Mouse (Mus musculus) embryonic facial prominence, embryonic 12.5 days (tissue): ENCODE measurements around the gene Nup210l. TPM values are rescaled to one million over a fixed set of nuclear protein-coding genes. Genes with fewer than 3 reads are reported as not detected.
"Not testable (repeated sequence)": the region's sequence is repeated elsewhere in the genome, so short reads cannot be mapped to it uniquely, and the experiment has no call there.

Source experiments
- ATAC-seq: fragments of 200-750 bp; cut with Nextera tagmentation; 2 replicates; pipeline ENCODE4 v1.8.0; 2017; ENCODE audit not compliant: insufficient number of reproducible peaks, insufficient read depth, low FRiP score, low TSS enrichment
- H3K27ac ChIP-seq: fragments of 300-500 bp; sonication (generic); 2 replicates; pipeline ENCODE4 v1.5.1; 2016; ENCODE audit warnings: mild to moderate bottlenecking
- H3K27me3 ChIP-seq: fragments of 300-500 bp; sonication (generic); 2 replicates; pipeline ENCODE4 v1.6.1; 2016; ENCODE audit warnings: mild to moderate bottlenecking, moderate library complexity
- H3K36me3 ChIP-seq: fragments of 300-500 bp; sonication (generic); 2 replicates; pipeline ENCODE4 v1.6.1; 2016; ENCODE audit warnings: mild to moderate bottlenecking
- H3K4me1 ChIP-seq: fragments of 300-500 bp; sonication (generic); 2 replicates; pipeline ENCODE4 v1.6.1; 2016
- H3K4me2 ChIP-seq: fragments of 300-500 bp; sonication (generic); replicated peaks from 2 replicates; pipeline ENCODE4 v1.6.1; 2016; ENCODE audit warnings: mild to moderate bottlenecking, moderate library complexity
- H3K4me3 ChIP-seq: fragments of 300-500 bp; sonication (generic); 2 replicates; pipeline ENCODE4 v1.5.1; 2016; ENCODE audit warnings: mild to moderate bottlenecking
- H3K9ac ChIP-seq: fragments of 300-500 bp; sonication (generic); 2 replicates; pipeline ENCODE4 v1.6.1; 2016; ENCODE audit warnings: mild to moderate bottlenecking, moderate library complexity
- H3K9me3 ChIP-seq: fragments of 300-500 bp; sonication (generic); 2 replicates; pipeline ENCODE4 v1.6.1; 2016; ENCODE audit warnings: mild to moderate bottlenecking, moderate library complexity
- WGBS: fragments of 180-500 bp; shearing (Covaris S2); methylation state at CpG from one replicate; pipeline ENCODE4 v1.1.7; 2016; 5-methylcytosine and 5-hydroxymethylcytosine counted together
- polyA plus RNA-seq: library from polyadenylated mRNA; unstranded; fragments of >200 nt; fragmentation: Nextera tagmentation; extraction: Ambion mirVana; gene quantifications from 2 replicates; pipeline ENCODE4 v1.2.1, GENCODE M21; 2016

Nup210l gene
- polyA plus RNA-seq, 1 experiment from 2014 or later = 0.35 TPM

- ATAC-seq, H3K4me3 ChIP-seq, H3K9me3 ChIP-seq, H3K27ac ChIP-seq, H3K4me2 ChIP-seq, H3K9ac ChIP-seq, H3K27me3 ChIP-seq: not testable (repeated sequence)
- Histone ChIP-seq H3K4me1 (peaks cover 32% of the 10 kb centered on the region), H3K36me3 (peaks cover 16% of the 10 kb centered on the region)
- 94% methylated on average over 9 of the region's 12 CpGs for WGBS
These were observed 147.8 kb downstream of the Nup210l start for GRCm38 (mm10) chr3:90251731-90252226.

DNA sequence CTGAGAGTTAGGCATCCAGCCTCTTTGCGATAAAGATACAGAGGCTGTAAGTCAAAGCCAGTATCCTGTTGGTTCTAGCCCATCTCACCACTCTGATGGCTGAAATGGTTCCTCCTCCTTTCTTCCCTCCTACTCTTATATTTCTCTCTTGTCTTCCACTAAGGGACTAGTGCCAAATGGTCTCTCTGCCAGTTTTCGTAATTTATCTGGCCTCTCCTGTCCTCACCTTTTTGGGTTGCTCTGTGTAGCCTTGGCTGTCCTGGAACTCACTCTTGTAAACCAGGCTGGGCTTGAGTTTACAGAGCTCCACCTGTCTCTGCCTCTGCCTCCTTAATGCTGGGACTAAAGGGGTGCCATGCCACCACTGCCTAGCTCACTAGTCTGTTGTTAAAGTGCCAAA, 148.7 kb downstream of the Nup210l start:
- not testable (repeated sequence) for H3K4me2 ChIP-seq, H3K27me3 ChIP-seq, H3K9ac ChIP-seq, H3K4me3 ChIP-seq, ATAC-seq, H3K9me3 ChIP-seq, H3K27ac ChIP-seq
- peaks cover 23% of the 10 kb centered on the region for H3K36me3 ChIP-seq
- H3K4me1 ChIP-seq = peaks cover 30% of the 10 kb centered on the region
- 92% methylated on average over 2 of the region's 2 CpGs for WGBS

- not testable (repeated sequence) for H3K27ac ChIP-seq, H3K9ac ChIP-seq, H3K27me3 ChIP-seq, H3K9me3 ChIP-seq, H3K4me2 ChIP-seq
- WGBS = 95% methylated on average over 1 of the region's 1 CpGs
- H3K36me3 ChIP-seq = peaks cover 24% of the 10 kb centered on the region
- H3K4me3 ChIP-seq = peak overlapping the region; percentile 88; the same call in 1 of the 2 replicates
- peak; percentile 3; the same call in 1 of the 2 replicates for ATAC-seq
- H3K4me1 ChIP-seq = peaks cover 29% of the 10 kb centered on the region
These were observed 149.2 kb downstream of the Nup210l start for GRCm38 (mm10) chr3:90253174-90253573.

- peak within 1 kb of the TSS; percentile 81 for H3K4me2 ChIP-seq
- under 1% methylated on average over 38 of the region's 40 CpGs for WGBS
- peak within 1 kb of the TSS; percentile 88 for H3K9ac ChIP-seq
- no peaks in the 10 kb centered on the region for H3K27me3 ChIP-seq
- H3K36me3 ChIP-seq = peaks cover 29% of the 10 kb centered on the region
- peak; percentile 96 for ATAC-seq
- no peaks in the 10 kb centered on the region for H3K9me3 ChIP-seq
- H3K4me1 ChIP-seq = peaks cover 26% of the 10 kb centered on the region
- H3K27ac ChIP-seq = peak within 1 kb of the TSS; percentile 79
- H3K4me3 ChIP-seq = peak within 1 kb of the TSS; percentile 88
These were observed 149.9 kb downstream of the Nup210l start, which contains the start of gene Crtc2 for GRCm38 (mm10) chr3:90253653-90254418. TSS of gene Crtc2 (plus strand) at chr3:90254163.

- WGBS = 1% methylated on average over 41 of the region's 41 CpGs
- Histone ChIP-seq H3K9me3 (no peaks in the 10 kb centered on the region), H3K27ac (peak overlapping the region; percentile 79), H3K4me3 (peak overlapping the region; percentile 88), H3K4me2 (peak overlapping the region; percentile 81), H3K36me3 (peaks cover 37% of the 10 kb centered on the region), H3K4me1 (peaks cover 18% of the 10 kb centered on the region), H3K27me3 (no peaks in the 10 kb centered on the region), H3K9ac (peak overlapping the region; percentile 88)
- peak; percentile 58 for ATAC-seq
These were observed 150.7 kb downstream of the Nup210l start for GRCm38 (mm10) chr3:90254419-90255193.

- 23% methylated on average over 2 of the region's 2 CpGs for WGBS
- H3K4me3 ChIP-seq = peak overlapping the region; percentile 88
- peaks cover 42% of the 10 kb centered on the region for H3K36me3 ChIP-seq
- H3K4me2 ChIP-seq = peak overlapping the region; percentile 81
- peaks cover 18% of the 10 kb centered on the region for H3K4me1 ChIP-seq
- ATAC-seq = no peak
- H3K27ac ChIP-seq = peak overlapping the region; percentile 79; the same call in 1 of the 2 replicates
- H3K9ac ChIP-seq = peak overlapping the region; percentile 88
- no peaks in the 10 kb centered on the region for H3K9me3 ChIP-seq
- no peaks in the 10 kb centered on the region for H3K27me3 ChIP-seq
These were observed 151.2 kb downstream of the Nup210l start for GRCm38 (mm10) chr3:90255194-90255565.

DNA sequence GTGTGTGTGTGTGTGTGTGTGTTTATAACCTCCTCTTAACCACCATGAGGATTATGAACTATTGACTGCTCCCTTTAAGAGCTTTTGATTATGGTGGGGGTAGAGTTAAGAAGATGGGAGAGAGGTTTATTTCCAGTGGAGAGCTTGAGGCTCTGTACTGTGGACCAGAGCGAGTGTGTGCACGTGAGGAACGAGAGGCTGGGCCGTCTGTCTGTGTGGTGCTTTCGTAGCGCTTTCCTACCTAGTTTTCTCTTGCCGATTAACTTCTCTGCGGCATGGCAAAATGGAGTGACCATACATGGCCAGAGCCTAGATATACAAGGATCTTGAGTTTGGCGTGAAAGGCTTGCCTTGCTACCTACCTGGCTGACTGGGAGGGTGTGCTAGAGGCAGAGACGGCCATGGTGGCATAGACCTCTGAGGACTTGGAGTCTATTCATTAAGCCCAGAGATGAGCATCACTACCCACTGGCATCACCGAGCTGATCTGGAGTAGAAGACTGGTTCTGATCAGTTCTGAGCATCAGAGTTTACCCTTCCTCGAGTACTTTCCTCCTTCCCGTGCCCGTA, 151.9 kb downstream of the Nup210l start:
- Histone ChIP-seq H3K9me3 (no peaks in the 10 kb centered on the region), H3K36me3 (peaks cover 43% of the 10 kb centered on the region), H3K27ac (no peak overlapping the region), H3K4me2 (peak overlapping the region; percentile 81), H3K27me3 (no peaks in the 10 kb centered on the region), H3K9ac (no peak overlapping the region), H3K4me1 (peaks cover 18% of the 10 kb centered on the region), H3K4me3 (no peak overlapping the region)
- ATAC-seq = no peak
- 94% methylated on average over 14 of the region's 14 CpGs for WGBS

DNA sequence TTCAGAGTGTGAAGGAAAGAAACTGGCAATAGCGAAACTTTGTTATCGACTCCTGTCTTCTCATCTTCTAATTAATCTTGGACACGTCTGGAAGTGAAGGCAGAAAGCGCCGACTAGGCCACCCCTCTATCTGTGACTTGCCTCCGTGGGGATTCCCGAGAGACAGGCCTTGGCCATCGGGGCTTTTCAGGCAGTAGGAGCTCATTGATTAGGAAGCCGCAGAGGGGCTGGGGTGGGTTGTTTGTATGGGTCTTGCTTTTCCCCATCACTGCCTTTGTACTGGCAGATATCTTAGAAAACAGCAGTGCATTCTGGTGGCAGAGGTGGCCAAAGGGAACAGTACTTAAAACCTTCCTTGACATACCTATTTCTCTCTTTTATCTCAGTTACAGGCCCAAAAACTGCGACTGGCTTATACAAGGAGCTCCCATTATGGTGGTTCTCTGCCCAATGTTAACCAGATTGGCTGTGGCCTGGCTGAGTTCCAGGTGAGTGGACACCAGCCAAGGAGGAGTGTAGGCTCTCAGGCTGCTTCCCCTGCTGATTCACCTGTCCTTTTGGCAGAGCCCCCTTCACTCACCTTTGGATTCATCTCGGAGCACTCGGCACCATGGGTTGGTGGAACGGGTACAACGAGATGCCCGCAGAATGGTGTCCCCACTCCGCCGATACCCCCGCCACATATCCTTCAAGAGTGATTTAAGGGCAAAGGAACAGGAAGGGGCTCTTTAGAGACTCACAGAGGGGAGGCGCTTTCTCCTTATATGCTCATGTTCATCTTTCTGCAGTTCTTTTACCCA, 153.0 kb downstream of the Nup210l start:
- Histone ChIP-seq H3K4me3 (no peak overlapping the region), H3K9me3 (no peaks in the 10 kb centered on the region), H3K27me3 (no peaks in the 10 kb centered on the region), H3K4me2 (no peak overlapping the region), H3K27ac (no peak overlapping the region), H3K4me1 (peaks cover 18% of the 10 kb centered on the region), H3K36me3 (peaks cover 44% of the 10 kb centered on the region), H3K9ac (no peak overlapping the region)
- ATAC-seq = no peak
- WGBS = 93% methylated on average over 19 of the region's 19 CpGs

GRCm38 (mm10) chr3:90258521-90258920, 154.6 kb downstream of the Nup210l start:
- Histone ChIP-seq H3K9me3 (no peaks in the 10 kb centered on the region), H3K27ac (no peak overlapping the region), H3K36me3 (peaks cover 60% of the 10 kb centered on the region), H3K4me3 (no peak overlapping the region), H3K4me2 (no peak overlapping the region), H3K9ac (no peak overlapping the region), H3K4me1 (peaks cover 17% of the 10 kb centered on the region), H3K27me3 (no peaks in the 10 kb centered on the region)
- no peak for ATAC-seq
- 95% methylated on average over 4 of the region's 4 CpGs for WGBS
